Mouse (Mus musculus) C2C12 (cell line): Measurements from ENCODE around the gene Polr2e. TPM values are rescaled to one million over a fixed set of nuclear protein-coding genes. Genes with fewer than 3 reads are reported as not detected.
A peak's percentile ranks its signal among the peaks of the same experiment; 100 is the strongest.

Experiments used
- H3K27me3 ChIP-seq: one replicate; pipeline ENCODE4 v1.6.1; 2011; ENCODE audit not compliant: control insufficient read depth, insufficient read depth, insufficient read length
- H3K36me3 ChIP-seq: one replicate; pipeline ENCODE4 v1.6.1; 2011; ENCODE audit not compliant: control insufficient read depth, insufficient read depth
- H3K4me3 ChIP-seq: one replicate; pipeline ENCODE4 v1.5.1; 2011; ENCODE audit warnings: mild to moderate bottlenecking, control low read depth; ENCODE audit not compliant: poor library complexity, insufficient read depth, severe bottlenecking
- H3K79me2 ChIP-seq: one replicate; pipeline ENCODE4 v1.6.1; 2011; ENCODE audit not compliant: control insufficient read depth, insufficient read depth
- H3K79me3 ChIP-seq: one replicate; pipeline ENCODE4 v1.6.1; 2011; ENCODE audit warnings: low read depth, control low read depth
- H3ac ChIP-seq: one replicate; pipeline ENCODE3; 2011; ENCODE audit warnings: low read depth; ENCODE audit not compliant: control insufficient read depth, insufficient read length
- CEBPB ChIP-seq: IDR thresholded peaks from one replicate; pipeline ENCODE4 v1.6.1; 2011; ENCODE audit warnings: low read depth, mild to moderate bottlenecking, control low read depth, moderate library complexity
- CTCF ChIP-seq: IDR thresholded peaks from one replicate; pipeline ENCODE4 v1.5.1; 2011; ENCODE audit not compliant: control insufficient read depth, insufficient read depth, insufficient read length
- FOSL1 ChIP-seq: IDR thresholded peaks from one replicate; pipeline ENCODE4 v1.8.0; 2011; ENCODE audit warnings: mild to moderate bottlenecking, low read length; ENCODE audit not compliant: poor library complexity, insufficient read depth, severe bottlenecking
- MAX ChIP-seq: IDR thresholded peaks from one replicate; pipeline ENCODE4 v1.6.1; 2011; ENCODE audit warnings: mild to moderate bottlenecking, control low read depth
- MYOD1 ChIP-seq: IDR thresholded peaks from one replicate; pipeline ENCODE4 v1.6.1; 2011; ENCODE audit warnings: low read depth; ENCODE audit not compliant: control insufficient read depth, insufficient read length
- MYOG ChIP-seq: IDR thresholded peaks from one replicate; pipeline ENCODE4 v1.6.1; 2011; ENCODE audit not compliant: control insufficient read depth, insufficient read length; ENCODE audit errors: extremely low read depth
- USF1 ChIP-seq: IDR thresholded peaks from one replicate; pipeline ENCODE4 v1.6.1; 2011; ENCODE audit warnings: low read depth, mild to moderate bottlenecking, control low read depth, moderate library complexity
- polyA plus RNA-seq: library from polyadenylated mRNA; unstranded; fragments of >200 nt; fragmentation: generic; extraction: Trizol; gene quantifications from one replicate; pipeline ENCODE4 v1.2.1, GENCODE M21; 2012; ENCODE audit warnings: missing spikeins

Polr2e gene
- polyA plus RNA-seq, 1 experiment, result 269 TPM

GRCm38 (mm10) chr10:80018739-80019297 lies 20.8 kb downstream of the Polr2e start:
- H3K27me3 ChIP-seq, result no peaks in the 10 kb centered on the region

GRCm38 (mm10) chr10:80017771-80018170 lies 21.8 kb downstream of the Polr2e start:
- no peaks in the 10 kb centered on the region for H3K79me2 ChIP-seq
- no peak overlapping the region for H3ac ChIP-seq
- H3K4me3 ChIP-seq, result no peak overlapping the region
- no peaks in the 10 kb centered on the region for H3K27me3 ChIP-seq
- no peaks in the 10 kb centered on the region for H3K79me3 ChIP-seq
- no peak for TF ChIP-seq MYOG
- no peak for TF ChIP-seq FOSL1
- no peak for TF ChIP-seq MYOD1
- no peak for TF ChIP-seq MAX
- no peak for TF ChIP-seq USF1
- no peak for TF ChIP-seq CTCF
- no peak for TF ChIP-seq CEBPB
- peaks cover 11% of the 10 kb centered on the region for H3K36me3 ChIP-seq

More at GRCm38 (mm10) chr10:80018739-80019297, 20.8 kb downstream of the Polr2e start:
- TF ChIP-seq MAX (no peak), MYOD1 (no peak), FOSL1 (no peak), MYOG (no peak), CTCF (no peak), CEBPB (no peak), USF1 (no peak)
- no peaks in the 10 kb centered on the region for H3K79me3 ChIP-seq
- H3ac ChIP-seq, result peak overlapping the region; percentile 8
- no peaks in the 10 kb centered on the region for H3K79me2 ChIP-seq
- peaks cover 5% of the 10 kb centered on the region for H3K36me3 ChIP-seq
- H3K4me3 ChIP-seq, result no peak overlapping the region

- TF ChIP-seq MYOD1 (no peak), MAX (no peak), CTCF (no peak), MYOG (no peak), USF1 (no peak), CEBPB (no peak), FOSL1 (no peak)
- Histone ChIP-seq H3ac (no peak overlapping the region), H3K4me3 (no peak overlapping the region), H3K79me3 (no peaks in the 10 kb centered on the region), H3K36me3 (peaks cover 12% of the 10 kb centered on the region), H3K79me2 (no peaks in the 10 kb centered on the region), H3K27me3 (no peaks in the 10 kb centered on the region)
Measured at GRCm38 (mm10) chr10:80017361-80017760, 22.2 kb downstream of the Polr2e start.

GRCm38 (mm10) chr10:80016931-80017330 lies 22.7 kb downstream of the Polr2e start:
- Histone ChIP-seq H3K27me3 (no peaks in the 10 kb centered on the region), H3K4me3 (no peak overlapping the region), H3ac (no peak overlapping the region), H3K79me2 (no peaks in the 10 kb centered on the region), H3K79me3 (no peaks in the 10 kb centered on the region), H3K36me3 (peaks cover 15% of the 10 kb centered on the region)
- no peak for TF ChIP-seq MAX
- no peak for TF ChIP-seq CTCF
- no peak for TF ChIP-seq CEBPB
- TF ChIP-seq MYOG, result no peak
- no peak for TF ChIP-seq FOSL1
- TF ChIP-seq MYOD1, result no peak
- no peak for TF ChIP-seq USF1

GRCm38 (mm10) chr10:80016511-80016910 lies 23.1 kb downstream of the Polr2e start, which contains the start of gene Arhgap45:
TSS of gene Arhgap45 (plus strand) at chr10:80016653.
- H3K4me3 ChIP-seq, result no peak within 1 kb of the TSS
- no peak within 1 kb of the TSS for H3ac ChIP-seq
- H3K79me2 ChIP-seq, result no peaks in the 10 kb centered on the region
- peaks cover 19% of the 10 kb centered on the region for H3K36me3 ChIP-seq
- H3K27me3 ChIP-seq, result no peaks in the 10 kb centered on the region
- TF ChIP-seq MYOG, result no peak
- TF ChIP-seq MAX, result no peak
- TF ChIP-seq MYOD1, result no peak
- TF ChIP-seq CEBPB, result no peak
- TF ChIP-seq USF1, result no peak
- no peak for TF ChIP-seq CTCF
- TF ChIP-seq FOSL1, result no peak
- H3K79me3 ChIP-seq, result no peaks in the 10 kb centered on the region

- H3K79me2 ChIP-seq, result no peaks in the 10 kb centered on the region
- H3K27me3 ChIP-seq, result no peaks in the 10 kb centered on the region
- no peak overlapping the region for H3ac ChIP-seq
- no peak overlapping the region for H3K4me3 ChIP-seq
- no peaks in the 10 kb centered on the region for H3K79me3 ChIP-seq
- H3K36me3 ChIP-seq, result peaks cover 23% of the 10 kb centered on the region
- TF ChIP-seq USF1 (no peak), FOSL1 (no peak), CEBPB (no peak), MYOG (no peak), MAX (no peak), CTCF (no peak), MYOD1 (no peak)
Measured at GRCm38 (mm10) chr10:80015583-80015982, 24.0 kb downstream of the Polr2e start.
